Mouse (Mus musculus) MEL-GATA-1-ER (cell line): ENCODE results near the gene Rhebl1.
"Not testable (repeated sequence)": the region's sequence is repeated elsewhere in the genome, so short reads cannot be mapped to it uniquely, and the experiment has no call there.

Source experiments
- DNase-seq: peaks from one replicate; pipeline ENCODE4 v3.0.0-alpha.2; 2012; ENCODE audit warnings: low read depth; ENCODE audit errors: extremely low read depth

Rhebl1 gene

GRCm38 (mm10) chr15:98893940-98894745 lies at the start of gene Rhebl1:
Gene Rhebl1, minus strand, starts transcription at chr15:98894540.
- DNase-seq: no peak

- DNase-seq: no peak
These were observed 48.8 kb upstream of the Rhebl1 start for GRCm38 (mm10) chr15:98943133-98943532.

GRCm38 (mm10) chr15:98942081-98942480 lies 47.7 kb upstream of the Rhebl1 start:
- DNase-seq: no peak

DNA sequence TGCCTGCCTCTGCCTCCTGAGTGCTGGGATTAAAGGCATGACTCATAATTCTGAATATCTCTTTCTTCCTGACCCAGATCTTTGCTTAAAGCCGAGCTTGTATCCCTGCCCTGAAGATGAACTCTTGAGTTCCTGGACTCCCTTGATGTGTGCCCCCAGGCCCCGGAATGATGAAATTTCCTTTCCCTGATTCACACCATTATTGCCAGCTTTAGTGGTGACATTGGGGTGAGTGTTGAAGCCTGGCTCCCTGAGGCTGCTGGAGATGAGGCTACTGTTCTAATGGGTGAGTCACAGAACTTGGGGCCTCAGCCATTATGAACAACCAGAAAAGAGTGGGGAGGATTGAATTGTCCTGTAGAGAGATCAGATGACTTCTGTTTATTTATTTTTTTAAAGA lies 47.2 kb upstream of the Rhebl1 start:
- no peak for DNase-seq

DNA sequence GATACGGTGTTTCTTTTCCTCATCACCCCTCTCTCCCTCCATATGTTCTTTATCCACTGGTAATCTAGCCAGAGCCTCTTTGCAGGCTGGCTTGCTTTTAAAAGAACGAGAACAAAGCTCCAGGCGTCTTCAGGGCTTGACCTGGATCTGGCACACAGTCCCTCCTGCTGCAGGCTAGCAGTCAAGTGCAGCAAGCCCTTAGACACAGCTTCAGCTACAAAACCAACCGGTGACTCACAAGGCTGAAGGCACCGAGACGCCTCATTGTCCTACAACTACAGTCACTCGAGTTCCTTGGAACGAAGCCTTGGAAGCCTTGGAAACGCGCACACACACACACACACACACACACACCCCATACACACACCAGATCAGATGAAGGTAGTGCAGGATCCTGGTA lies 46.5 kb upstream of the Rhebl1 start:
- DNase-seq: no peak

- peak; percentile 80 for DNase-seq
These were observed 40.0 kb upstream of the Rhebl1 start, which contains the start of gene Tuba1b for GRCm38 (mm10) chr15:98934217-98934839. Gene Tuba1b, minus strand, starts transcription at chr15:98934565.

GRCm38 (mm10) chr15:98933833-98934216 lies 39.5 kb upstream of the Rhebl1 start:
- peak; percentile 92 for DNase-seq

DNA sequence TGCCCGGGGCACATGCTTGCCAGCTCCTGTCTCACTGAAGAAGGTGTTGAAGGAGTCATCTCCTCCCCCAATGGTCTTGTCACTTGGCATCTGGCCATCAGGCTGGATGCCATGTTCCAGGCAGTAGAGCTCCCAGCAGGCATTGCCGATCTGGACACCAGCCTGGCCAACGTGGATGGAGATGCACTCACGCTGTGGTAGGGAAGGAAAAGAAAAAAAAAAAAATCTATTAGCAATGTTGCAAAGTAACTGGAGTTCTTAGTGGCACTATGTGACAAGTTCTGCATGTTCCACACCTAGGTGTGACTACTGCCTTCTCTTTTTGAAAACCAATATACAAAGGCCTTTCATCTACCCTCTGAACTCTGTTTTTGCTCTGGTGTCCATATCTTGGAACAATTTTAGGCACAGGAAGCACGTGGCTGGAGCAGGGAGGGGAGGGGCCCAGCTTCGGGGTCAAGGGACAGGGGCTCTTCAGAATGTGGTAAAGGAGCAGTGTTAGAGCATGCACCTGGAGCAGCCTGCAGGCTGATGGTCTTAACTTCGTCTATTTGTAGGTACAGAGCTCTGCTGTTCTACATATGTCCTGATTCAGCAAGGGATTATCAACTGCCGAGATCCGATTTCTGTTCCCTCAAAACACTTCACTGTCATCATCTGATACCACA lies 38.8 kb upstream of the Rhebl1 start:
- not testable (repeated sequence) for DNase-seq

GRCm38 (mm10) chr15:98930998-98931397 lies 36.7 kb upstream of the Rhebl1 start:
- DNase-seq: no peak

- DNase-seq: no peak
These were observed 35.8 kb upstream of the Rhebl1 start for GRCm38 (mm10) chr15:98930017-98930734.

DNA sequence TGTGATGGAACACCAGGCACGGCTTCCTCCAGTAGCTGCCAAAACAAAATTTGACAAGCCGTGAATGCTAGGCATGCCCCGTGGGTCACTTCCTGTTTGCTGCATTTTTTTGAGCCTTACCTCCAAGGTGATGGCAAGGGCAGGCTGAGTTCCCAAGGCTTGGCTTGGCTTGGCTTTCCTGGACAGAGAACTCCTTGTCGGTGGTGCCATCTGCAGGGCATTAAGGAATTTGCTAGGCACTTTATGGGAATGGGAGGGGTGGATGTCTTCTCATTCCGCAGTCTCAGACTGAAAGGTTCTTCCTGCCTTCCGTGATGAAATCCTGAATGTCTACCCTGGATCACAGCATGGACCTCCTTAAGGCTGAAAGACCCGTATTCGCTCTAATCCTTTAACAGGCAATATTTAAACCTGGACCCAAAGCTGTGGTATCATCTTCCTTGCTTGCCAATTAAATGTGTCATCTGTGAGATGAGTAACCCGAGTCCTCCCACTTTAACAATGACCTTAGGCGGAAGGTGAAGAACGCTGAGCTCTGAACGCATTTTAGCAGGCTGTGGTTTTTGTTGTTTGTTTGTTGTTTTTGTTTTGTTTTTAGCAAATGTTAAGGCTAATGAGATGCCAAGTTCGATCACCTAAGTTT lies 34.4 kb upstream of the Rhebl1 start:
- no peak for DNase-seq

DNA sequence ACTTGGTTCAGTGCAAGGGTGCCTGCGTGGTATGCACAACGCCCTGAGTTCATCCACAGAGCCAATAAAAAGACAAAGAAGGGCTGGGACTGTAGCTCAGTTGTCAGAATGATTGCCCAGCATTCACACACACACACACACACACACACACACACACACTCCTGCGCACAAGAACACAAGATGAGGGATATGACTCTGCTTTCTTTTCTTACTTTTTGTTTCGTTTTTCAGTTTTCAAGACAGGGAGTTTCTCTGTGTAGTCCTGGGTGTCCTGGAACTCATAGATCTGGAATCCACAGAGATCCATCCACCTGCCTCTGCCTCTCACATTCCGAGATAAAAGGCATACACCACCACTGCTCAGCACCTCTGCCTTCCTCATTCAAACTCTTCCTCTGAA lies 33.2 kb upstream of the Rhebl1 start:
- DNase-seq: no peak

- DNase-seq: no peak
These were observed 30.3 kb upstream of the Rhebl1 start for GRCm38 (mm10) chr15:98924682-98925081.

- DNase-seq: peak; percentile 56
These were observed 28.7 kb upstream of the Rhebl1 start for GRCm38 (mm10) chr15:98923031-98923537.

- no peak for DNase-seq
These were observed 28.2 kb upstream of the Rhebl1 start for GRCm38 (mm10) chr15:98922581-98922980.

DNA sequence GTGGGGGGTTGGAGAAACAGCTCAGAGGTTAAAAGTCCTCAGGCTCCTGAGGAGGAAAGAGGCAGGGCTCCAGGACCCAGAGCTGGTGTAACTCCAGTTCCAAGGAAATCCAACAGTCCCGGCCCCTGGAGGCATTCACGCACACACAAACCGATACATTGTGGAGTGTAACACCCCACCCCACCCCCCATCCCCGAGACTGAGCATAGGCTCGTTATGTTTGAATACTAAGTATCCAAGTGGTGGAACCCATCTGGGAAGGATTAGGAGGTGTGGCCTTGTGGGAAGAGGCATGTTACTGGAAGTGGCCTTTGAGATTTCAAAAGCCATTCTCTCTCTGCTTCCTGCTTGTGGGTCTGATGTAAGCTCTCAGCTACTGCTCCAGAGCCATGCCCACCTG lies 27.2 kb upstream of the Rhebl1 start:
- no peak for DNase-seq

- DNase-seq: not testable (repeated sequence)
These were observed 24.2 kb upstream of the Rhebl1 start for GRCm38 (mm10) chr15:98918499-98918895.

GRCm38 (mm10) chr15:98917538-98918498 lies 23.5 kb upstream of the Rhebl1 start, which contains the start of gene Lmbr1l:
Gene Lmbr1l, minus strand, starts transcription at chr15:98918231.
- peak; percentile 100 for DNase-seq

DNA sequence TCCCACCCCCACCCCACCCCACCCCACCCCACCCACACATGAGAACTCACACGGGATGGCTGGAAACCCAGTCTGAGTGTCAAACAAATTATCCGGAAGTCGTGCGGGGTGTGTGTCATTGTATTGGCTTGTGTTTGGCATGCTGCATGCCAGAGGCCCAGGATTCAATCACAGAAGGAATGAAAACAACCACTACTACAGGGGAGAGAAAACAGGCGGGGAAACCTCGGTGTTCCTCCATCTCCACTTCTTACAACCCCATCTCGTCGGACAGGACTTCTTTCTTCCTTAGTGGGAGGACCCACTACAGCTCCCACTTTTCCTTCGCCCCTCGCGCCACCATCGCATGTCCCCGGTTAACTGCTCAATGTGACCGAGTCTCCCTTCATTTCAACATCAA lies 22.8 kb upstream of the Rhebl1 start:
- no peak for DNase-seq

GRCm38 (mm10) chr15:98916016-98916415 lies 21.7 kb upstream of the Rhebl1 start:
- DNase-seq: no peak
